Mouse (Mus musculus) embryonic facial prominence, embryonic 12.5 days (tissue): ENCODE measurements at regions not wholly inside any gene's neighbourhood (a gene's known extent, or its start where the extent isn't known, plus 50 kb on each side); places are given as distances from the start of the nearest gene placed in this dataset.

Experiments
- ATAC-seq: fragments of 200-750 bp; cut with Nextera tagmentation; 2 replicates; pipeline ENCODE4 v1.8.0; 2017; ENCODE audit not compliant: insufficient number of reproducible peaks, insufficient read depth, low FRiP score, low TSS enrichment
- H3K27ac ChIP-seq: fragments of 300-500 bp; sonication (generic); 2 replicates; pipeline ENCODE4 v1.5.1; 2016; ENCODE audit warnings: mild to moderate bottlenecking
- H3K27me3 ChIP-seq: fragments of 300-500 bp; sonication (generic); 2 replicates; pipeline ENCODE4 v1.6.1; 2016; ENCODE audit warnings: mild to moderate bottlenecking, moderate library complexity
- H3K36me3 ChIP-seq: fragments of 300-500 bp; sonication (generic); 2 replicates; pipeline ENCODE4 v1.6.1; 2016; ENCODE audit warnings: mild to moderate bottlenecking
- H3K4me1 ChIP-seq: fragments of 300-500 bp; sonication (generic); 2 replicates; pipeline ENCODE4 v1.6.1; 2016
- H3K4me2 ChIP-seq: fragments of 300-500 bp; sonication (generic); replicated peaks from 2 replicates; pipeline ENCODE4 v1.6.1; 2016; ENCODE audit warnings: mild to moderate bottlenecking, moderate library complexity
- H3K4me3 ChIP-seq: fragments of 300-500 bp; sonication (generic); 2 replicates; pipeline ENCODE4 v1.5.1; 2016; ENCODE audit warnings: mild to moderate bottlenecking
- H3K9ac ChIP-seq: fragments of 300-500 bp; sonication (generic); 2 replicates; pipeline ENCODE4 v1.6.1; 2016; ENCODE audit warnings: mild to moderate bottlenecking, moderate library complexity
- H3K9me3 ChIP-seq: fragments of 300-500 bp; sonication (generic); 2 replicates; pipeline ENCODE4 v1.6.1; 2016; ENCODE audit warnings: mild to moderate bottlenecking, moderate library complexity
- WGBS: fragments of 180-500 bp; shearing (Covaris S2); methylation state at CpG from one replicate; pipeline ENCODE4 v1.1.7; 2016; 5-methylcytosine and 5-hydroxymethylcytosine counted together

- no peaks in the 10 kb centered on the region for H3K36me3 ChIP-seq
- H3K4me3 ChIP-seq: no peak overlapping the region
- H3K9me3 ChIP-seq: no peaks in the 10 kb centered on the region
- no peak overlapping the region for H3K27ac ChIP-seq
- H3K4me1 ChIP-seq: no peaks in the 10 kb centered on the region
- no peak for ATAC-seq
- no peak overlapping the region for H3K9ac ChIP-seq
- no peaks in the 10 kb centered on the region for H3K27me3 ChIP-seq
- no peak overlapping the region for H3K4me2 ChIP-seq
- WGBS: 92% methylated on average over 10 of the region's 10 CpGs
These were observed 512.2 kb downstream of the Gbe1 start for GRCm38 (mm10) chr16:70825910-70826309.

- Histone ChIP-seq H3K4me2 (no peak overlapping the region), H3K4me1 (no peaks in the 10 kb centered on the region), H3K9me3 (no peaks in the 10 kb centered on the region), H3K9ac (no peak overlapping the region), H3K36me3 (no peaks in the 10 kb centered on the region), H3K27ac (no peak overlapping the region), H3K27me3 (no peaks in the 10 kb centered on the region), H3K4me3 (no peak overlapping the region)
- WGBS: 91% methylated on average over 8 of the region's 8 CpGs
- ATAC-seq: no peak
These were observed 521.3 kb downstream of the Gbe1 start for GRCm38 (mm10) chr16:70835006-70835405.

DNA sequence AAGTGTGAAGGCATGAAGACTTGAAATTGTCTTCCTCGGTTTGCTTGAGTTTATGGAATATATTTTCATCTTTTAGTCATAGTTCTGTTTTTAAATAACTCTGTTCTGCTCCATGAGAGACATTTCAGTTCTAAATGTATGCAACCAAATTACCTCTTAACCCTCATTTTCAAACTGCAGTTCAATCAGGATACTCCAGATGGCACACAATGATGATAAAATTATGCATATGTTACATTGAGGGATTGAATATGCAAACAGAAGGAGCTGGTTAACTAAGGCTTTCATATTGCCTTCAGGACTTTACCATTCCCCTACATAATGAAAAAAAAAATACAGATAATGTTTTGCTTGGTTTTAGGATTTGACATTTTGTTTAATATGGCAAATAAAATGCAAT, 524.4 kb downstream of the Gbe1 start:
- no peaks in the 10 kb centered on the region for H3K36me3 ChIP-seq
- no peaks in the 10 kb centered on the region for H3K4me1 ChIP-seq
- 76% methylated on average over 1 of the region's 1 CpGs for WGBS
- ATAC-seq: no peak
- no peak overlapping the region for H3K27ac ChIP-seq
- no peak overlapping the region for H3K4me2 ChIP-seq
- no peaks in the 10 kb centered on the region for H3K9me3 ChIP-seq
- H3K9ac ChIP-seq: no peak overlapping the region
- H3K27me3 ChIP-seq: no peaks in the 10 kb centered on the region
- H3K4me3 ChIP-seq: no peak overlapping the region

DNA sequence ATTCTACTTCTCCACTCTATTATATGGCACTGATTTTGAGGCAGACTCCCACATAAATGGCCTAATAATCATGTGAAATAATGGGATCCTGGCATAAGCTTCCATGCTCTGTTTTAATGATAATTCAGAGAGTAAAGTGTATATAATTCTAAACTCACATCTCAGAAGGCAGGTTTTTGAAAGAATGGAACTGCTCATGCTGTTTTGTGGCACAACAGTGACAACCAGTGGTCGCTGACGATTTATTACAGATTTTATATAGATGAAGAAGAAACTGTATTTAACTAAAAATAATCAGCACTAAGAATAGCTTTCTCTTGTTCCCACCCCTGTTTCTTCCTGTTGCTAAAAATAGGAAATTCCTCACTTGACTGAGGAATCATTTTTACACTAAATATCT, 554.5 kb downstream of the Gbe1 start:
- no peak for ATAC-seq
- Histone ChIP-seq H3K4me3 (no peak overlapping the region), H3K36me3 (no peaks in the 10 kb centered on the region), H3K27me3 (no peaks in the 10 kb centered on the region), H3K4me2 (no peak overlapping the region), H3K27ac (no peak overlapping the region), H3K9ac (no peak overlapping the region), H3K4me1 (no peaks in the 10 kb centered on the region), H3K9me3 (no peaks in the 10 kb centered on the region)
- 70% methylated on average over 2 of the region's 2 CpGs for WGBS

DNA sequence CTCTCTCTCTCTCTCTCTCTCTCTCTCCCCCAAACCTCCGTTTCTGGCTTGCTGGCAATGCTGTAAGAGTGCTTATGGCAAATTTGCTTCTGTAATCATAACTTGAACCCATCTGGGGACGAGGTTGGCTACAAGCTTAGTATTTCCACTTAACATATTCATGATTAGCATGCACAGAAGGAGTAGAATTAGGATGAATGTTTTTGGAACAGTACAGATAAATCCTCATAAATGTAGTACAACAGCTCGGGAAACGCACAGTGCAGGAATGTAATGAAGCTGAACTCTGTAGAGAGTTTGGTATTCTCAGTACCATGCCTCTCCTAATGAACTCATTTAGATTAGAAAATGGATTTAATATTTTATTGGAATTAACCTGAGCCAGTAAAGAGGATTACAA, 555.5 kb downstream of the Gbe1 start:
- H3K4me3 ChIP-seq: no peak overlapping the region
- H3K4me1 ChIP-seq: no peaks in the 10 kb centered on the region
- no peaks in the 10 kb centered on the region for H3K36me3 ChIP-seq
- no peak overlapping the region for H3K9ac ChIP-seq
- 56% methylated on average over 4 of the region's 4 CpGs for WGBS
- no peak overlapping the region for H3K4me2 ChIP-seq
- no peaks in the 10 kb centered on the region for H3K9me3 ChIP-seq
- H3K27ac ChIP-seq: no peak overlapping the region
- no peaks in the 10 kb centered on the region for H3K27me3 ChIP-seq
- no peak for ATAC-seq

GRCm38 (mm10) chr16:70874080-70874479, 560.3 kb downstream of the Gbe1 start:
- H3K4me3 ChIP-seq: no peak overlapping the region
- no peak overlapping the region for H3K9ac ChIP-seq
- no peaks in the 10 kb centered on the region for H3K27me3 ChIP-seq
- no peak overlapping the region for H3K27ac ChIP-seq
- H3K36me3 ChIP-seq: no peaks in the 10 kb centered on the region
- H3K4me2 ChIP-seq: no peak overlapping the region
- no peaks in the 10 kb centered on the region for H3K9me3 ChIP-seq
- ATAC-seq: no peak
- no peaks in the 10 kb centered on the region for H3K4me1 ChIP-seq
- 53% methylated on average over 2 of the region's 2 CpGs for WGBS

GRCm38 (mm10) chr16:70880678-70881077, 566.9 kb downstream of the Gbe1 start:
- no peak overlapping the region for H3K4me3 ChIP-seq
- H3K9ac ChIP-seq: no peak overlapping the region
- no peak overlapping the region for H3K27ac ChIP-seq
- no peaks in the 10 kb centered on the region for H3K4me1 ChIP-seq
- WGBS: 43% methylated on average over 2 of the region's 2 CpGs
- no peak overlapping the region for H3K4me2 ChIP-seq
- no peaks in the 10 kb centered on the region for H3K27me3 ChIP-seq
- no peaks in the 10 kb centered on the region for H3K36me3 ChIP-seq
- no peak for ATAC-seq
- no peaks in the 10 kb centered on the region for H3K9me3 ChIP-seq

GRCm38 (mm10) chr16:70881098-70881850, 567.5 kb downstream of the Gbe1 start:
- H3K4me3 ChIP-seq: no peak overlapping the region
- H3K27ac ChIP-seq: no peak overlapping the region
- 75% methylated on average over 14 of the region's 14 CpGs for WGBS
- no peak overlapping the region for H3K4me2 ChIP-seq
- no peaks in the 10 kb centered on the region for H3K4me1 ChIP-seq
- no peaks in the 10 kb centered on the region for H3K27me3 ChIP-seq
- H3K36me3 ChIP-seq: no peaks in the 10 kb centered on the region
- H3K9ac ChIP-seq: no peak overlapping the region
- H3K9me3 ChIP-seq: no peaks in the 10 kb centered on the region
- no peak for ATAC-seq

GRCm38 (mm10) chr16:70900085-70900484, 586.3 kb downstream of the Gbe1 start:
- 87% methylated on average over 5 of the region's 5 CpGs for WGBS
- Histone ChIP-seq H3K9ac (no peak overlapping the region), H3K9me3 (no peaks in the 10 kb centered on the region), H3K27me3 (no peaks in the 10 kb centered on the region), H3K4me1 (no peaks in the 10 kb centered on the region), H3K4me3 (no peak overlapping the region), H3K27ac (no peak overlapping the region), H3K4me2 (no peak overlapping the region), H3K36me3 (no peaks in the 10 kb centered on the region)
- ATAC-seq: no peak

GRCm38 (mm10) chr16:70920047-70920446, 606.3 kb downstream of the Gbe1 start:
- Histone ChIP-seq H3K4me3 (no peak overlapping the region), H3K4me2 (no peak overlapping the region), H3K27me3 (no peaks in the 10 kb centered on the region), H3K9me3 (no peaks in the 10 kb centered on the region), H3K36me3 (no peaks in the 10 kb centered on the region), H3K27ac (no peak overlapping the region), H3K4me1 (no peaks in the 10 kb centered on the region), H3K9ac (no peak overlapping the region)
- ATAC-seq: no peak

DNA sequence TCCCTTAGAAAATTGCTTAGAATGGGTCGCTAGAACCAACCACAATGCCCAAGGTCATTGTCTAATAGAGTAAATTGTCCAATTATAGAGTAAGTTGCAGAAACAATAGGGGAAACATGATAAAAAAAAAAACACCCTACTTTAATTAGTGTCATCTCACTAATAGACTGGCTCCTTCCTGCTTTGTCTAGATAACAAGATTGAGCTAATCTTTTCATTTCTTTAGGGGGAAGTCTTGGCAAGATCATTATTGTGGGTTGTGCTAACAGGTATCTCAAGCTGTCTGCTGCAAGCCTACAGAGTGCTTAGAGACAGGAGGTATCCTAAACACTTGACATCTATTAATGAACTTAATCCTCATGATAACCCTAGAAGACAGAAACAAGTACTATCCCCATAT, 615.9 kb downstream of the Gbe1 start:
- Histone ChIP-seq H3K9ac (no peak overlapping the region), H3K4me2 (no peak overlapping the region), H3K36me3 (no peaks in the 10 kb centered on the region), H3K27ac (no peak overlapping the region), H3K4me1 (no peaks in the 10 kb centered on the region), H3K4me3 (no peak overlapping the region), H3K27me3 (no peaks in the 10 kb centered on the region), H3K9me3 (no peaks in the 10 kb centered on the region)
- WGBS: 56% methylated on average over 1 of the region's 1 CpGs
- no peak for ATAC-seq

DNA sequence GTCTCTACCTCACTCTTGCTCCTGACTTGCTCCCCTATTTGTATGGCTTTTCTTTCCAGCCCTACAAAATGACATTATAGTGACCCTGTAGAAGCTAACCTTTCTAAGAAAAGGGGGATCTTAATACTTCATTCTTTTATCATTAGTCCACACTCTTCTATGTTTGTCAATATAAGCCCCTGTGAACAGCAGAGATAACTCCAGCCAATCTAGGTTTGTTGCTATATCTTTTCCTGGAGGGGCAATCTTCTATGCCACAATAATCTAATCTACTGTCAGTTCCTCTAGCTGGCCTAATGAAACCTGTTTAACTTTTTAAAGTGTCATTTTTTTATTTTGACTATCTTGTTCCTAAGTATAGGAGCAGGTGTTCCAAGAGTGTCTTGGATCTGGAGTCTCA, 622.2 kb downstream of the Gbe1 start:
- no peak overlapping the region for H3K4me2 ChIP-seq
- H3K4me3 ChIP-seq: no peak overlapping the region
- 0 out of 2 replicates have a peak, but pooled peaks cover 5% of the 10 kb centered on the region for H3K9me3 ChIP-seq
- H3K9ac ChIP-seq: no peak overlapping the region
- H3K4me1 ChIP-seq: no peaks in the 10 kb centered on the region
- H3K27me3 ChIP-seq: no peaks in the 10 kb centered on the region
- no peak overlapping the region for H3K27ac ChIP-seq
- ATAC-seq: no peak
- no peaks in the 10 kb centered on the region for H3K36me3 ChIP-seq

- Histone ChIP-seq H3K36me3 (no peaks in the 10 kb centered on the region), H3K4me2 (no peak overlapping the region), H3K27me3 (no peaks in the 10 kb centered on the region), H3K9ac (no peak overlapping the region), H3K27ac (no peak overlapping the region), H3K9me3 (no peaks in the 10 kb centered on the region), H3K4me1 (no peaks in the 10 kb centered on the region), H3K4me3 (no peak overlapping the region)
- ATAC-seq: no peak
- WGBS: 92% methylated on average over 2 of the region's 2 CpGs
These were observed 639.2 kb downstream of the Gbe1 start for GRCm38 (mm10) chr16:70952937-70953336.
